Mouse (Mus musculus) natural killer cell, adult 2 months (primary cell): ENCODE results near the gene Trmt10a.

Source experiments
- DNase-seq, 2 experiments: peaks; one replicate each; pipeline ENCODE4 v3.0.0; 2022; ENCODE audit warnings: low spot score in 2 of 2

The Trmt10a gene

DNA sequence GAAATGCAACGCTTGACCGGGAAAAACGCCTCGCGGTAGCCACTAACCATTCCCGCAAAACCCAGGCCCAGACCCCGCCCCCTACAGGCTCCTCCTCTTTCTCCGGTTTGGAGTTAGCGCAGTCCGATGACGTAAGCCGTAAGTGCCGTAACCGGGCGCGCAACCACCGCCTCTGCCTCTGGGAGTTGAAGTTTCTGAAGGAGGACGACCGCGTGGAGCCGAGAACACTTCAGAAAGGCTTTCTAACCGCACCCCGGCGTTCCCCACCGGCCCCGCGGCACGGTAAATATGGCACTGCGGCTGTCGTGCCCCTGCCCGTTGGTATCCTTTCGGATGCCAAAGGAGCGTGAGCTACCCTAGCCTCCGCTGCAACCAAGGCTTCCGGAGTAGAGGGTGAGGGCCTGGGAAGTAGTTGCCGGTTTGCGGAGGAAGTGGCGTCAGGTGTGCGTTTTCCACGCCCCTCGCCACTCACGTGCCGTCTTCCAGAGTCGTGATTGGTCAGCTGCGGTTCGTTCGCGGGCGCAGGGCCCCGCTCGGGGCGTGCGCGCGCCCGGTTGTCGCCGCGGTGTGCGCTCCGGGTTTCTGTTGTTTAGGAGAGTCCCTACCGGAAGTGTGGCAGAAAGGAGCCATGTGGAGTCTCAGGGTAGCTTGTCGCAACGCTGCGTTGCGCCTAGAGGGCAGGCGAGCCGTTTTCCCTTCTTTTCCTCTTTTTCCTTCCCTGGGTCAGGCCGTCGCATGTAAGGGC lies at the start of gene Trmt10a:
Gene Trmt10a, plus strand, starts transcription at position 134 of the 745 bp plus-strand sequence.
- peak; percentile 95 to 96 for DNase-seq

GRCm38 (mm10) chr3:138095301-138095700 lies 47.9 kb upstream of the Trmt10a start:
- DNase-seq = no peak

GRCm38 (mm10) chr3:138095718-138096117 lies 47.5 kb upstream of the Trmt10a start:
- DNase-seq = no peak

DNA sequence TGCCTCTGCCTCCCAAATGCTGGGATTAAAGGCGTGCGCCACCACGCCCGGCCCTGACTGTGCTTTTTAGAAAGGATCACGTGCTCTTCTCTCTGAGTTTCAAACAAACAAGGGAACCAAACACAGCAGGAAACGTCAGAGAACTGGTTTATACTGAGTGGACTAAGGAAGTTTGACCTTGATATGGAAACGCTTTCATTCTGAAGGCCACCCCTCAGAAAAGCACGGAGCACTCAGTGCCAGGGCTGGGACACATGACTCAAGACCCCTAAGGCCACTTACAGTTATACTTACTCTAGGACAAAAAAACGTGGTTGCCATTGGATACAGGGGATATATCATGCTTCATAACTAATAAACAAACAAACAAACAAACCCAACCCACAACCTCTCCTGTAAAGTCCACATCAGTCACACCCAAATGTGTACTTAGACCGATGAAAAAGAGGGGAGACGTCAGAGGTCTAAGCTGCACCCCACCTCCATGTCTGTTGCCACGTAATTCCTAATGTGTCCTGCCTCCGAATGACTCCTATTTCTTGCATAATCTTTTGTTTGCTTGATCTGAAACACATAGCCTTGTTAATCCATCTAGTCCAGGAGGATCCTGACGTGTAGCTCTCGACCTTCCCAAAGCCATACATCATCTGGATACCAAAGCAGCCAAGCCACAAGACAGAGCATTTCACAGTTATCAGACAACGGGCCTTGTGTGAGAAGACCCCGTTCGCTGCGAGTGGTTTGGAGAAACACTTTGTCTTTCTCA lies 46.8 kb upstream of the Trmt10a start:
- DNase-seq = no peak

DNA sequence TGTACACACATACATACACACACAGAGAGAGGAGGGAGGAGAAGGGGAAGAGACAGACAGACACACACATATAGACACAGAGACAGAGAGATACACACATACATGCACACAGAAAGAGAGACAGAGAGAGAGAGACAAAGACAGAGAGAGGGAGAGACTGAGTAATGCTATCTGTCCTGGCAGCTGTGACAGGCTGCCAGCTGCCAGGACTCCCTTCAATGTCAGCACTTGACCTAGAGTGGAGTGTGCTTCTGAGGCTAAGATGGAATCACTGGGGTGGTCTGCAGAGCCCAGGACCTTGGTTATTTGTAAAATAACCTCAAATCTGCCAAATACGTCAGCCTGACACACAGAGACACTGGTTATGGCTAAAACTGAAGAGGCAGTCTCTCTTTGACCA lies 45.5 kb upstream of the Trmt10a start:
- DNase-seq = no peak

DNA sequence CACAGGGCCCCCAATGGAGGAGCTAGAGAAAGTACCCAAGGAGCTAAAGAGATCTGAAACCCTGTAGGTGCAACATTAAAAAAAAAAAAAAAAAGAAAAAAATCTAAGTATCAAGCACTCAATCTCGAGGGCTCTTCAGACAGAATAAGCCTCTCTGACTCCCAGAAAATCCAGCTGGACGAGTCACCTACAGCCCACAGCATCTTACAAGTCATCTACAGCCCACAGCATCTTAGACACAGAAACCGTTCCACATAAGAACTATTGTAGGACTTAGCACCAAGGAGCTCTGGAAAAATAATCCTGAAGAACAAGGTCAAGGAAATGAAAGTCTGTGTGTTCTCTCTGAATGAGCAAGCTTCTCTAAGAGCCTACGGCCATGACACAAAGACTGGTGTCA lies 41.3 kb upstream of the Trmt10a start:
- no peak for DNase-seq

DNA sequence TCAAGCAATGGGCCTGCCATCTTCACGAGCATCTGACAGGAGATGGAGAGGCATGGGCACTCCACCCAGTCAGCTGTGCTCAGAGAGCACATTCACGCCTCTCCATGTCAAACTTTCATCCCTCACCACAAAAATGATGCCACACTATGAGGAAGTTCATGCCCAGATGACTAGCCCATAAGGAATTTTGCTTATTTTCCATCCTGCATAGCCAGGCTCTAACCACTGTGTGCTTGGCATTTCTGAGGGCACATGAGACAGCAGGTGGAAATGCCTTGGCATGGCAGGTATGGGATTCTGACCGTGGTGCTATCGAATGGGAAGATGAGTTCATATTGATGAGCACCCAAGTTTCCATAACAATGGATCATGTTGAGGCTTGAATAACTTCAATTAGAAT lies 39.6 kb upstream of the Trmt10a start:
- DNase-seq = no peak

- no peak for DNase-seq
Observed at GRCm38 (mm10) chr3:138105056-138105455, 38.2 kb upstream of the Trmt10a start.

DNA sequence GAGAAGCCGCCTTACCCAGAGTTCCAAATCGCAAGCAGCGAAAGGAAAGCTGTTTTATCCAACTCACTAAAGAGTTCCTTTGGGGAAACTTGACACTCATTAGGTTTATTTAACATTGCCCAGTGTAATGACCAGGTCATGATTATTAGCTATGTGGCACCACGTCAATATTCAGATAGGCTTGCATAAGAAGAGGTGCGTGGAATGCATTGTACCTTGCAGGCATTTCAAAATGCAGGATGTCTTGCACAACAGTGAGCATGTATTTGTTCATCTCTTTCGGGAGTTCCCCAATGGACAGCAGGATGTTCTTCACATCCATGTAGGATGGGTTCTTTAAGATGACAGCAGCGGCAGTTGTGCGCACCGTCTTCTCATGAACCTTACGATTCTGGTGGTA lies 36.4 kb upstream of the Trmt10a start:
- no peak for DNase-seq

GRCm38 (mm10) chr3:138110910-138111782 lies 32.1 kb upstream of the Trmt10a start:
- no peak for DNase-seq

DNA sequence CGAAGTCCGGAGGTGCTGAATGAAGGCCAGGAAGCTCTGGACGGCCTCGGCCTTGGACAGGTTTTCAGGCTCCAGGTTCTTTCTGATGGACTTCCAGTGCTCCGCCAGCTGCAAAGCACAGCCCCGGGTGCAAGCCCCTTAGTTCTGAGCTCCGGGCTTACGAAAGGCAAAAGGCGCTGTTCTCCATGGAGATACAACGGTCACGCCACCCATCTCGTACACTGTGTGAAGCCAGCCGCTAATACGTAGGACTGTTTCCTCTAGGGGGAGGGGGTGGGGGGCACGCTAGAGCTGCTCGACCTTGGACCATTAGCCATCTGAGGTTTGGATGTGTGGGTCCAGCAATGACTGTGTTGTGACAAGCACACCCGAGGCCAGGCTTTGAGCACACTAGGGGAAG lies 29.1 kb upstream of the Trmt10a start:
- DNase-seq = no peak

GRCm38 (mm10) chr3:138116871-138117270 lies 26.4 kb upstream of the Trmt10a start:
- no peak for DNase-seq

DNA sequence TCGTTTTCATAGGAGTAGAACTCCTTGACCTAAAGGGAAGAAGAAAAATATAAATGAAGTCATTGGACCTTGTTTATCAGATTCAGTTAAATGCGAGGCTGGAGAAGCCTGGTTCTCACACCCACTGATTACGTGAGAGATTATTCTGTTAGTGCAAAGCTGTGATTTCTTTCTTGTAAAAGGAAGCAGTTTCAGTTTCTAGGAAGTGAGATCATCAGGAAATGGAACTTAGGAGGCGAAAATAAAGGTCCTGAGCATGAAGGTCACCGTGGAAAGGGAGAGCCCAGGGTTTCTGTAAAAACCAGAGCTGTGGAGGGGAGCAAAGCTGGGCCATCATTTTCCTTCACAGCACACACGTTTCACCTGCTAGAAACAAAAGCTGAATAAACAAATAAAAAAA lies 24.9 kb upstream of the Trmt10a start:
- no peak for DNase-seq

DNA sequence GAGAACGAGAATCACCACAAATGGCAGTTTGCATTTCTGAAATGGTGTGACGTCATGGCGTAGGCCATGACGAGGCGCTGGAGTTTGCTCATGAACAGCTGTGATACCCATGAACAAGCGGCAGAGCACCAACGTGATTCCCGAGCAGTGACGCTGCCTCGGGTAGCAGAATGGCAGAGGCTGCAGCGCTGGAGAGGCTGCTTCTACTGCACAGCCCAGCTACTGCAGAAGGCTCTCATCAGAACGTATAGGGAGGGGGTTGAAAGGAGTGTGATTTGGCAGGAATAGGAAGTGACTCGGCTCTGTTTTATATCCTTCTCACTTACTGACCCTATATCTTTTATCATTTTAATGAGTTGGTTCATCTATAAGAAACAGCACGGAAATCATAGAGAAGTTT lies 24.4 kb upstream of the Trmt10a start:
- no peak for DNase-seq

GRCm38 (mm10) chr3:138119444-138120105 lies 23.7 kb upstream of the Trmt10a start:
- no peak for DNase-seq

DNA sequence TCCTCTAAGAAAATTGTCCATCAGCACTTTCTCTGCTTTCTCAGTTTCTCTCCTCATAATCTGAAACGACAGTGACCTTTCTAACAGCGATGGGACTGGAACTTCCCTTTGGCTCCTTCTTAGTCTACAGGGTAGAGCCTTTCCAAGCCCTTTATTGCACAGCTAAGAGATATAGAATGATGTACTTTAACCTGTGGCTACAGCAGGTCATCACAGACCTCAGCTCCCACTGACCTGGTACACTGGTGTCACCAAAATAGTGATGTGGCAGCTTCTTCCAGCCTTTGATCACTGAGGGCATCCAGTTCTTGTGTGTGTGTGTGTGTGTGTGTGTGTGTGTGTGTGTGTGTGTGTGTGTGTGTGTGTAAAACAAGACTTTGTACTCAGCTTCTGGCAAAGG lies 21.8 kb upstream of the Trmt10a start:
- no peak for DNase-seq

GRCm38 (mm10) chr3:138123842-138124241 lies 19.4 kb upstream of the Trmt10a start:
- DNase-seq = no peak

GRCm38 (mm10) chr3:138129110-138129509 lies 14.1 kb upstream of the Trmt10a start:
- no peak for DNase-seq

GRCm38 (mm10) chr3:138130692-138131091 lies 12.6 kb upstream of the Trmt10a start:
- DNase-seq = no peak

DNA sequence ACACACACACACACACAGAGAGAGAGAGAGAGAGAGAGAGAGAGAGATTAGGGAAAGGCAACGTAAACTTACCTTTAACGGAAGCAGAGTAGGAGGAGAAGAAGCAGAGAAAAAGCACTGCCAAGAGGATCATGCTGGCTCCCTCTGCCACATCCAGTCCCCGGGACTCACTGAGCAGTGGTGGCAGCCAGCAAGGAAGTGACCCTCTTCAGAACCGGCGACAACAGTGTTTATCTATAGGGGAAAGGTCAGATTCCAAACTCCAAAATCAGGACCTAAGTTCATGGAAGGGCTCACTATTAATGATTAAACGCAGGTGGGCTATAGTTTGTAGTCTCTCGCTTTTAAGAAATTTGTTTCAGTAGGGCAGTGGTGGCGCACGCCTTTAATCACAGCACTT lies 12.1 kb upstream of the Trmt10a start:
- no peak for DNase-seq

DNA sequence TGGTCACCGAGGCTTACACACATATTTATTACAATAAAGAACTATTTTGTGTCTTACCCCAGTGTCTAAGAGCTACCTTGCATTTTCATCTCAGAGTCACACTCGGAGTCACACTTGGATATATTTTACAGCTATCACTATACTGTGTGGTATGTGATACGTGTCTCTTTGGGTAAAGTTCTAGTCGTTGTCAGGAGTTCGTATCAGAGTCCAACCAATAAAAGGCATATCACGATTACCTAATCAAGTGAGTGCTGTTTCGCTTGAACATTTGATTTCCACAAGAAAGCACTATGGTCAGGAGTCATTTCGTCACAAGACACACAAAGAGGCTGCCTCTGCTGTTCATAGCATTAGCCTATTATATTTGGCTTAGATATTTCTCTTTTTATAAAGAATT lies 9.8 kb upstream of the Trmt10a start:
- no peak for DNase-seq

GRCm38 (mm10) chr3:138133916-138134315 lies 9.3 kb upstream of the Trmt10a start:
- DNase-seq = no peak
